Mouse (Mus musculus): ENCODE data around the gene Med29. TPM values are rescaled to one million over a fixed set of nuclear protein-coding genes. Genes with fewer than 3 reads are reported as not detected.

Med29 gene
- polyA plus RNA-seq, 1 experiment from 2014 or later: 47.2 TPM

GRCm38 (mm10) chr7:28362441-28363060 lies 30.0 kb downstream of the Med29 start:
- H3K4me1 ChIP-seq (ENCODE audit: control insufficient read depth, insufficient read depth, low read depth, low read length): no peaks in the 10 kb centered on the region
- no peak for ATAC-seq
- no peak overlapping the region for H3K4me3 ChIP-seq (ENCODE audit: low read length)
- peaks cover 14% of the 10 kb centered on the region; the same call in 1 of the 2 replicates for H3K36me3 ChIP-seq (ENCODE audit: control insufficient read depth, insufficient read depth, low read length)
- 83% methylated on average over 16 of the region's 16 CpGs for WGBS
- no peaks in the 10 kb centered on the region for H3K9me3 ChIP-seq (ENCODE audit: control insufficient read depth, low read length)
- H3K4me2 ChIP-seq (ENCODE audit: low read length): no peak overlapping the region
- no peak overlapping the region for H3K27ac ChIP-seq (ENCODE audit: low read depth, low read length)
- no peaks in the 10 kb centered on the region for H3K27me3 ChIP-seq (replicated peaks; ENCODE audit: control insufficient read depth, insufficient read depth, low read length)
- H3K9ac ChIP-seq (ENCODE audit: low read depth, low read length): no peak overlapping the region

GRCm38 (mm10) chr7:28361647-28362341 lies 30.7 kb downstream of the Med29 start:
- H3K4me2 ChIP-seq (ENCODE audit: low read length): no peak overlapping the region
- no peaks in the 10 kb centered on the region for H3K9me3 ChIP-seq (ENCODE audit: control insufficient read depth, low read length)
- no peaks in the 10 kb centered on the region for H3K27me3 ChIP-seq (replicated peaks; ENCODE audit: control insufficient read depth, insufficient read depth, low read length)
- no peak overlapping the region for H3K27ac ChIP-seq (ENCODE audit: low read depth, low read length)
- H3K9ac ChIP-seq (ENCODE audit: low read depth, low read length): no peak overlapping the region
- 95% methylated on average over 19 of the region's 20 CpGs for WGBS
- H3K36me3 ChIP-seq (ENCODE audit: control insufficient read depth, insufficient read depth, low read length): peaks cover 11% of the 10 kb centered on the region; the same call in 1 of the 2 replicates
- 0 out of 2 replicates have a peak, but pooled peaks cover 4% of the 10 kb centered on the region for H3K4me1 ChIP-seq (ENCODE audit: control insufficient read depth, insufficient read depth, low read depth, low read length)
- ATAC-seq: no peak
- H3K4me3 ChIP-seq (ENCODE audit: low read length): no peak overlapping the region

GRCm38 (mm10) chr7:28360291-28360690 lies 32.2 kb downstream of the Med29 start:
- Histone ChIP-seq H3K4me3 (ENCODE audit: low read length) (no peak overlapping the region), H3K9ac (ENCODE audit: low read depth, low read length) (no peak overlapping the region), H3K36me3 (ENCODE audit: control insufficient read depth, insufficient read depth, low read length) (peaks cover 11% of the 10 kb centered on the region; the same call in 1 of the 2 replicates), H3K27me3 (replicated peaks; ENCODE audit: control insufficient read depth, insufficient read depth, low read length) (no peaks in the 10 kb centered on the region), H3K27ac (ENCODE audit: low read depth, low read length) (no peak overlapping the region), H3K9me3 (ENCODE audit: control insufficient read depth, low read length) (no peaks in the 10 kb centered on the region), H3K4me2 (ENCODE audit: low read length) (no peak overlapping the region), H3K4me1 (ENCODE audit: control insufficient read depth, insufficient read depth, low read depth, low read length) (0 out of 2 replicates have a peak, but pooled peaks cover 5% of the 10 kb centered on the region)
- WGBS: 95% methylated on average over 6 of the region's 6 CpGs
- ATAC-seq: no peak

GRCm38 (mm10) chr7:28359854-28360253 lies 32.7 kb downstream of the Med29 start:
- no peaks in the 10 kb centered on the region for H3K27me3 ChIP-seq (replicated peaks; ENCODE audit: control insufficient read depth, insufficient read depth, low read length)
- H3K9ac ChIP-seq (ENCODE audit: low read depth, low read length): no peak overlapping the region
- no peak overlapping the region for H3K27ac ChIP-seq (ENCODE audit: low read depth, low read length)
- H3K9me3 ChIP-seq (ENCODE audit: control insufficient read depth, low read length): no peaks in the 10 kb centered on the region
- ATAC-seq: no peak
- no peak overlapping the region for H3K4me3 ChIP-seq (ENCODE audit: low read length)
- WGBS: 87% methylated on average over 10 of the region's 10 CpGs
- H3K4me2 ChIP-seq (ENCODE audit: low read length): no peak overlapping the region
- H3K4me1 ChIP-seq (ENCODE audit: control insufficient read depth, insufficient read depth, low read depth, low read length): 0 out of 2 replicates have a peak, but pooled peaks cover 5% of the 10 kb centered on the region
- H3K36me3 ChIP-seq (ENCODE audit: control insufficient read depth, insufficient read depth, low read length): peaks cover 11% of the 10 kb centered on the region; the same call in 1 of the 2 replicates

- Histone ChIP-seq H3K27ac (ENCODE audit: low read depth, low read length) (no peak overlapping the region), H3K4me1 (ENCODE audit: control insufficient read depth, insufficient read depth, low read depth, low read length) (0 out of 2 replicates have a peak, but pooled peaks cover 5% of the 10 kb centered on the region)
Measured at GRCm38 (mm10) chr7:28358431-28358830, 34.1 kb downstream of the Med29 start.

GRCm38 (mm10) chr7:28357984-28358383 lies 34.5 kb downstream of the Med29 start:
- Histone ChIP-seq H3K4me3 (ENCODE audit: low read length) (no peak overlapping the region), H3K4me2 (ENCODE audit: low read length) (no peak overlapping the region), H3K36me3 (ENCODE audit: control insufficient read depth, insufficient read depth, low read length) (peaks cover 22% of the 10 kb centered on the region), H3K9me3 (ENCODE audit: control insufficient read depth, low read length) (no peaks in the 10 kb centered on the region), H3K27ac (ENCODE audit: low read depth, low read length) (peak overlapping the region; percentile 21), H3K27me3 (replicated peaks; ENCODE audit: control insufficient read depth, insufficient read depth, low read length) (no peaks in the 10 kb centered on the region), H3K4me1 (ENCODE audit: control insufficient read depth, insufficient read depth, low read depth, low read length) (0 out of 2 replicates have a peak, but pooled peaks cover 5% of the 10 kb centered on the region), H3K9ac (ENCODE audit: low read depth, low read length) (no peak overlapping the region)
- 12% methylated on average over 5 of the region's 5 CpGs for WGBS
- ATAC-seq: no peak

More at GRCm38 (mm10) chr7:28358431-28358830, 34.1 kb downstream of the Med29 start:
- ATAC-seq: no peak
- Histone ChIP-seq H3K4me2 (ENCODE audit: low read length) (no peak overlapping the region), H3K9ac (ENCODE audit: low read depth, low read length) (no peak overlapping the region), H3K9me3 (ENCODE audit: control insufficient read depth, low read length) (no peaks in the 10 kb centered on the region), H3K36me3 (ENCODE audit: control insufficient read depth, insufficient read depth, low read length) (peaks cover 18% of the 10 kb centered on the region), H3K4me3 (ENCODE audit: low read length) (no peak overlapping the region), H3K27me3 (replicated peaks; ENCODE audit: control insufficient read depth, insufficient read depth, low read length) (no peaks in the 10 kb centered on the region)
- WGBS: 71% methylated on average over 7 of the region's 7 CpGs

- Histone ChIP-seq H3K27me3 (replicated peaks; ENCODE audit: control insufficient read depth, insufficient read depth, low read length) (no peaks in the 10 kb centered on the region), H3K27ac (ENCODE audit: low read depth, low read length) (peak overlapping the region; percentile 48; the same call in 1 of the 2 replicates), H3K9me3 (ENCODE audit: control insufficient read depth, low read length) (no peaks in the 10 kb centered on the region), H3K4me3 (ENCODE audit: low read length) (no peak overlapping the region), H3K4me1 (ENCODE audit: control insufficient read depth, insufficient read depth, low read depth, low read length) (peaks cover 7% of the 10 kb centered on the region; the same call in 1 of the 2 replicates), H3K4me2 (ENCODE audit: low read length) (no peak overlapping the region), H3K36me3 (ENCODE audit: control insufficient read depth, insufficient read depth, low read length) (peaks cover 24% of the 10 kb centered on the region), H3K9ac (ENCODE audit: low read depth, low read length) (no peak overlapping the region)
- WGBS: 2% methylated on average over 5 of the region's 5 CpGs
- ATAC-seq: no peak
Measured at GRCm38 (mm10) chr7:28356981-28357380, 35.5 kb downstream of the Med29 start.

GRCm38 (mm10) chr7:28355221-28355620 lies 37.3 kb downstream of the Med29 start:
- Histone ChIP-seq H3K36me3 (ENCODE audit: control insufficient read depth, insufficient read depth, low read length) (peaks cover 22% of the 10 kb centered on the region), H3K4me2 (ENCODE audit: low read length) (no peak overlapping the region), H3K9ac (ENCODE audit: low read depth, low read length) (no peak overlapping the region), H3K27ac (ENCODE audit: low read depth, low read length) (no peak overlapping the region), H3K9me3 (ENCODE audit: control insufficient read depth, low read length) (no peaks in the 10 kb centered on the region), H3K4me3 (ENCODE audit: low read length) (no peak overlapping the region), H3K27me3 (replicated peaks; ENCODE audit: control insufficient read depth, insufficient read depth, low read length) (no peaks in the 10 kb centered on the region), H3K4me1 (ENCODE audit: control insufficient read depth, insufficient read depth, low read depth, low read length) (peaks cover 14% of the 10 kb centered on the region)
- 88% methylated on average over 3 of the region's 3 CpGs for WGBS
- ATAC-seq: no peak

- ATAC-seq: no peak
- H3K4me2 ChIP-seq (ENCODE audit: low read length): no peak overlapping the region
- H3K27ac ChIP-seq (ENCODE audit: low read depth, low read length): no peak overlapping the region
- no peaks in the 10 kb centered on the region for H3K27me3 ChIP-seq (replicated peaks; ENCODE audit: control insufficient read depth, insufficient read depth, low read length)
- H3K9ac ChIP-seq (ENCODE audit: low read depth, low read length): no peak overlapping the region
- peaks cover 22% of the 10 kb centered on the region for H3K36me3 ChIP-seq (ENCODE audit: control insufficient read depth, insufficient read depth, low read length)
- H3K9me3 ChIP-seq (ENCODE audit: control insufficient read depth, low read length): no peaks in the 10 kb centered on the region
- H3K4me3 ChIP-seq (ENCODE audit: low read length): no peak overlapping the region
- WGBS: 95% methylated on average over 3 of the region's 3 CpGs
- peaks cover 17% of the 10 kb centered on the region for H3K4me1 ChIP-seq (ENCODE audit: control insufficient read depth, insufficient read depth, low read depth, low read length)
Measured at GRCm38 (mm10) chr7:28354596-28354995, 37.9 kb downstream of the Med29 start.
